Mouse (Mus musculus) brain, adult 2 months (tissue): ENCODE measurements around the gene Shisal1.

Source experiments
- DNase-seq: peaks from one replicate; pipeline ENCODE4 v3.0.0; 2011; ENCODE audit warnings: low read depth, low spot score

Shisal1 gene

GRCm38 (mm10) chr15:84427624-84428023, 19.3 kb downstream of the Shisal1 start:
- no peak for DNase-seq

- no peak for DNase-seq
These were observed 21.2 kb downstream of the Shisal1 start for GRCm38 (mm10) chr15:84425733-84426132.

DNA sequence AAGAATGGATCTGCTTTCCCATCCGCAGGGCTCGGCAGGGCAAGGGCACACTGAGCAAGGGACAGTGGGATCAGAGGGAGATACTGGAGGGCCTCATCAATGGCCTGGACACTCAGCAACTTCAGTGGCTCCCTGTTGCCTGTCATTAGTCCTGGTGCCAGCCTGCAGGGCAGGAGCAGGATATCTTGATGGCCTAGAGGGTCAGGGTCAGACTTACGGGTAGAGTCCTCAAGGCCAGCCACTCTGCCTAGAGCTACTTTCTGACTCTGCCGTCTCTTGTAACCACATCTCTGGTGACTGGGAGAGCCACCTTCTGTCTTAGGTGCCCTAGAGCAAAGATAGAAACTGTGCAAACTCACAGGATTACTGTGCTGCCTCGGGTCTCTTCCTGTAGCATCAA, 23.1 kb downstream of the Shisal1 start:
- no peak for DNase-seq

- DNase-seq, result no peak
These were observed 28.7 kb downstream of the Shisal1 start for GRCm38 (mm10) chr15:84418266-84418610.

GRCm38 (mm10) chr15:84417592-84418265, 29.2 kb downstream of the Shisal1 start:
- peak; percentile 69 for DNase-seq

- no peak for DNase-seq
These were observed 29.9 kb downstream of the Shisal1 start for GRCm38 (mm10) chr15:84417017-84417416.

- DNase-seq, result peak; percentile 92
These were observed 32.7 kb downstream of the Shisal1 start for GRCm38 (mm10) chr15:84414040-84414848.

GRCm38 (mm10) chr15:84412409-84412808, 34.5 kb downstream of the Shisal1 start:
- DNase-seq, result peak; percentile 60

- no peak for DNase-seq
These were observed 36.8 kb downstream of the Shisal1 start for GRCm38 (mm10) chr15:84410052-84410451.

DNA sequence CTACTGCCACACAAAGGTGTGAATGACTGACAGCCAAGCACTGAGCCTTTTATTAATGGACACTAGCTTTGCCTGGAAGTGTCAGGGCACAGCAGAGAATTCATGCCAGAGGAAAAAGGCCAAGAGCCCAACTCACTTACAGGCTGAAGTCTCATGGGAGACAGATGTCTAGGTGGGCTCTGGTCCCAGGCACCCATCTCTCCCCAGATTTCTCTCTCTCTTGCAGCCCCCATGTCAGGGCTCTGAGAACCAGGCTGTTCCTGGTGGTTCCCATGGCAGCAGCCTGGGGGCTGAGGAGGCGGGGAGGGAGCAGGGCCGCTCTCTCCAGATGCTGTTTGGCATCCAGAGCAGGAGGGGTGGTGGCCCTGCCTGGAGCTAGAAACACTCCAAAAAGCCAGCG, 38.3 kb downstream of the Shisal1 start:
- peak; percentile 52 for DNase-seq

DNA sequence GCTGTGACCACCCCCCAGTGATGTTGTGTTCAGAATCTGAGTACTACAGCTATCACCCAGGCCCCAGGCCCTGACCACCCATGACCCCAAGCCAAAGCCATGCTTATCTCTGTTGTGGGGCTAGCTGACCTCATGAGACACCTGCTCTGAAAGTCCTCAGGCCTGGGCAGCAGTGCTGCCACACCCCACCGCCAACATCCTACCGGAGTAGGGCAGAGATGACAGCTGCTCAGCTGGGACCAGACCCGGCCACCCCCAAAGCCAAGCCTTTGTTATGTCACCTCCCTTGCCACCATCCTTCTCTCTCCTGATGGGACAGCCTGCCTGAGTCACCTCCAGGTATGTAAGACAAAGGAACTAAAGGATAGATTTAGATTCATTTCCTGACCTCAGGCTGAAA, 41.1 kb downstream of the Shisal1 start:
- DNase-seq, result no peak

- DNase-seq, result no peak
These were observed 43.3 kb downstream of the Shisal1 start for GRCm38 (mm10) chr15:84403454-84404113.

DNA sequence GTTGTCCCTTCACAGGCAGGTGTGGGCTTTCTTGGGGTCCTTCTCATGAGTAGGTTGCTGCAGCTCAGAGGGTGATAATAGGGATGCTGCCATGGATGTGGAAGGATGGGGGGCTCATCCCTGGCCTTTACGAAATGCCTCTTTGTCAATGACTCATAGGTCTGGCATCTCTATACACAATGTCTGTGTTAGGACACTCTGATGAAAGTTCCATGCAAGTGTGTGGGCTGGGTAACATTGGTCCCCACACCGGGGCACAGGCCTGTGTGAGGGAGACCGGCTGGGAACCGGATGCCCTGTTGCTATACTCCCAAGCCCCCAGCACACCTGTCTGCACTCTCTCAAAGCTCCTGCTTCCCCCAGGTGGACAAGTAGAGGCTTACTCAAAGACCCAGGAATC, 48.3 kb downstream of the Shisal1 start:
- no peak for DNase-seq

DNA sequence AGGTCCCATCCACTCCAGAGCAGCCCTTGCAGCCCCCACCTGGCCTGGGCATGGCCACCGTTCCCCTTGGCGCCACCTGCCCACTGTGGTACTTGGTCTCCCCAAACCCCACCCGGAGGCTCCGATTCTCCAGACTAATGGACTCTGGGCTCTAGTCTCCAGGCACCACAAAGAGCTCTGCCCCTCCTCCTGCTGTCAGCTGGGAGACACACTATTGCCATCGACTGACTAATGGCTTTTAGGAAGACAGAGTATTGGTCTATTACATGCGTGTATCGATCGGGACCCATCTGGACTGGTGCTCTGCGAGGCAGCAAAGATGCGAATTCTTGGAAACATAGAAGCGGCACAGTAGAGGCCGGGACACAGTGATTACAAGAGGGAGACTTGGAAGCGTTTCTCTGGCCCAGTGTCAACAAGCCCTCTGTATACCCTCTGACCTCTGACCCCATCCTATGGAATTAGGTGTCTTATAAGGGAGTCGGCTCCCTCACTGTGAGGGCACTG, 49.2 kb downstream of the Shisal1 start:
- DNase-seq, result no peak

GRCm38 (mm10) chr15:84395341-84396067, 51.4 kb downstream of the Shisal1 start:
- no peak for DNase-seq

DNA sequence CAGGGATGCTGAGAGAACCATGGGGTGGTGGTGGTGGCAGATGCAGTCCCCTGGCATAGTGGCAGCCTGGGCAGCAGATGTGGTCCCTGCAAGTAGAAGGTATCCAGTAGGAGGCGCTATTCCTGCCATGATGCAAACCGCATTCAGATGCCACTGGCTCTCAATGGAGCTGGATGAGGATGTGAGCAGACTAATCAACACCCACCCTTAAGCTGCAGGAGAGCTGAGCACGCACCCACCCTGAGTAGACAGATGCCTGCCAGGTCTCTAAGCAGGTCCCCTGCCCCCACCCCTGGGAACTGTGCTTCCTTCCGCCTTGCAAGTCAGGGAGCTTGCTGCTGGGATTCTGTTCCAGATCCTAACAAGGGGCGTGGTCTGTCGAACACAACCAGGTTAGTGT, 53.6 kb downstream of the Shisal1 start:
- DNase-seq, result peak; percentile 52

- peak; percentile 42 for DNase-seq
These were observed 54.1 kb downstream of the Shisal1 start for GRCm38 (mm10) chr15:84392840-84393239.

- no peak for DNase-seq
These were observed 54.8 kb downstream of the Shisal1 start for GRCm38 (mm10) chr15:84392131-84392530.

- DNase-seq, result no peak
These were observed 58.2 kb downstream of the Shisal1 start for GRCm38 (mm10) chr15:84388698-84389131.

- peak; percentile 71 for DNase-seq
These were observed 60.8 kb downstream of the Shisal1 start for GRCm38 (mm10) chr15:84385995-84386565.

DNA sequence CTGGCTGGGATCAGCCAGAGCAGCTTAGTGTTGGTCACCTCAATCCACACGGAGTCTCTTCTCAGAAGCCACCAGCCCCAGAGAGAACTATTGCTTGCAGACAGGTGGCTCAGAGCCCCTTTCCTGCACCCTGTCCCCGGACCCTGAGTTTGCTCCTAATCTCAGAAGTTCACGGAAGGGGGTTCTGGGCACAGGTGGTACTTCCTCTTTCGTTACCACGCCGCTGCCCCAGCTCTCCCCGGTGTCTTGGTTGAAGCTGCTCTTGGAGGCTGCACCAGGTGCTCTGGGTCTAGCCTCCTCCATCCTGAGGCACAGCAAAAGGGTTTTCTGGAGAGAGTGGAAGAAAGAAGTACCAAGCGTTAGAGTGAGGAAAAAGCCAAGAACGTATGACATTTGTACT, 62.8 kb downstream of the Shisal1 start:
- DNase-seq, result no peak
